In genomic region chr11:58123711-58124110, GRCm38 (mm10) we compare ENCODE assay signal across 37 mouse cellular contexts. TPM values are rescaled to one million over a fixed set of nuclear protein-coding genes. Genes with fewer than 3 reads are reported as not detected.
DNase-seq lines count a peak whose midpoint lies in the region; ATAC-seq and TF ChIP-seq lines count a peak whose summit lies in the region.
"Had no signal": no experiment of that assay in that cellular context is flagged by ENCODE, and none has a peak within 500 bp of the region (broad histone marks: within the 10 kb centered on the region; RNA-seq: fewer than 3 reads in every experiment).

No protein-coding gene starts in this region.

- 0 out of 2 replicates have a peak overlapping the region, but pooled peaks have one; percentile 23 for H3K27ac ChIP-seq in liver, embryonic 12.5 days
- no peak overlapping the region for H3K27ac ChIP-seq in liver, embryonic 11.5 days (ENCODE audit: low read depth, low read length)
- H3K27ac ChIP-seq: embryonic facial prominence, embryonic 12.5 days; forebrain, embryonic 15.5 days; gastrocnemius, adult 2 months; heart, adult 2 months; hindbrain, embryonic 12.5 days; hindbrain, postnatal 0 days; intestine, embryonic 15.5 days; left cerebral cortex, adult 2 months; limb, embryonic 12.5 days; neural tube, embryonic 12.5 days had no signal

- 76% methylated on average over 2 of the region's 2 CpGs for WGBS in liver, embryonic 12.5 days (ENCODE audit: insufficient replicate concordance)
- WGBS in liver, embryonic 11.5 days = 89% methylated on average over 2 of the region's 2 CpGs

- H3ac ChIP-seq in myocyte (ENCODE audit: control insufficient read depth, insufficient read length) = no peak overlapping the region

- peaks cover 98% of the 10 kb centered on the region for H3K36me3 ChIP-seq in liver, embryonic 12.5 days
- peaks cover 44% of the 10 kb centered on the region for H3K36me3 ChIP-seq in liver, embryonic 11.5 days (ENCODE audit: control insufficient read depth, insufficient read depth, low read length)
- H3K36me3 ChIP-seq in myocyte (ENCODE audit: control insufficient read depth, insufficient read depth) = peaks cover 34% of the 10 kb centered on the region

- DNase-seq in cerebellum, adult 11 months = no peak
- no peak for DNase-seq in liver, embryonic 11.5 days (ENCODE audit: low spot score)
- DNase-seq in cerebellum, adult 9-11 months = peak; percentile 59
- no peak for DNase-seq in kidney, postnatal 36 days
- DNase-seq in layer of hippocampus, postnatal 25 days (ENCODE audit: extremely low spot score in 1 of 2, low spot score in 1 of 2) = no peak
- DNase-seq: adrenal gland, postnatal 25 days; embryo, embryonic 11 days; gastrocnemius, adult 2 months; gastrocnemius, postnatal 36 days; heart, adult 2 months; heart, postnatal 36 days; kidney, adult 9 months; kidney, postnatal 10 days; liver, postnatal 0 days; lung, postnatal 36 days had no signal

- no peaks in the 10 kb centered on the region for H3K9me3 ChIP-seq in liver, embryonic 12.5 days (replicated peaks)
- H3K9me3 ChIP-seq in liver, embryonic 11.5 days (ENCODE audit: control insufficient read depth, low read length) = no peaks in the 10 kb centered on the region
- H3K9me3 ChIP-seq: embryonic facial prominence, embryonic 12.5 days; forebrain, embryonic 15.5 days; hindbrain, embryonic 12.5 days; intestine, embryonic 15.5 days; limb, embryonic 12.5 days; neural tube, embryonic 12.5 days had no signal

- TF ChIP-seq POLR2A in myocyte (IDR thresholded peaks at IDR 0.05; ENCODE audit: insufficient read length, low read depth) = no peak

- no peak overlapping the region for H3K4me2 ChIP-seq in liver, embryonic 12.5 days
- no peak overlapping the region for H3K4me2 ChIP-seq in liver, embryonic 11.5 days
- H3K4me2 ChIP-seq in myocyte (ENCODE audit: low read depth) = no peak overlapping the region
- H3K4me2 ChIP-seq: embryonic facial prominence, embryonic 12.5 days; forebrain, embryonic 15.5 days; hindbrain, embryonic 12.5 days; intestine, embryonic 15.5 days; limb, embryonic 12.5 days; midbrain, embryonic 11.5 days; neural tube, embryonic 12.5 days had no signal

- no peaks in the 10 kb centered on the region for H3K79me2 ChIP-seq in myocyte (ENCODE audit: control insufficient read depth, insufficient read depth)

- 0 out of 2 replicates have a peak, but pooled peaks have one; percentile 50 for ATAC-seq in cerebellum, adult (ENCODE audit: insufficient number of reproducible peaks, low FRiP score, low TSS enrichment)
- no peak for ATAC-seq in liver, embryonic 12.5 days
- ATAC-seq in liver, embryonic 11.5 days (replicated peaks; ENCODE audit: low FRiP score) = no peak
- ATAC-seq: forebrain, embryonic 15.5 days; hindbrain, postnatal 0 days; intestine, embryonic 15.5 days; liver, postnatal 0 days; midbrain, embryonic 16.5 days; Patski had no signal

- H3K4me1 ChIP-seq in liver, embryonic 12.5 days = peaks cover 22% of the 10 kb centered on the region
- no peaks in the 10 kb centered on the region; the same call in none of the 2 replicates for H3K4me1 ChIP-seq in liver, embryonic 11.5 days (replicated peaks; ENCODE audit: control insufficient read depth, insufficient read depth, low read length)
- H3K4me1 ChIP-seq: embryonic facial prominence, embryonic 12.5 days; hindbrain, embryonic 12.5 days; intestine, embryonic 15.5 days; neural tube, embryonic 12.5 days had no signal

- no peak overlapping the region for H3K9ac ChIP-seq in liver, embryonic 12.5 days
- no peak overlapping the region for H3K9ac ChIP-seq in liver, embryonic 11.5 days (ENCODE audit: low read depth, low read length)
- H3K9ac ChIP-seq: embryonic facial prominence, embryonic 12.5 days; forebrain, embryonic 15.5 days; hindbrain, embryonic 12.5 days; intestine, embryonic 15.5 days; limb, embryonic 12.5 days; liver, postnatal 0 days; neural tube, embryonic 12.5 days had no signal

- H3K27me3 ChIP-seq in liver, embryonic 12.5 days (replicated peaks) = no peaks in the 10 kb centered on the region
- H3K27me3 ChIP-seq in liver, embryonic 11.5 days (replicated peaks; ENCODE audit: control insufficient read depth, insufficient read depth, low read length) = no peaks in the 10 kb centered on the region
- no peaks in the 10 kb centered on the region for H3K27me3 ChIP-seq in myocyte (ENCODE audit: control insufficient read depth, insufficient read depth, insufficient read length)
- H3K27me3 ChIP-seq: embryonic facial prominence, embryonic 12.5 days; forebrain, embryonic 15.5 days; hindbrain, embryonic 12.5 days; intestine, embryonic 15.5 days; limb, embryonic 12.5 days; neural tube, embryonic 12.5 days; Patski had no signal

- no peak overlapping the region for H3K4me3 ChIP-seq in liver, embryonic 12.5 days
- H3K4me3 ChIP-seq in liver, embryonic 11.5 days (ENCODE audit: low read depth, low read length) = no peak overlapping the region
- H3K4me3 ChIP-seq in myocyte = no peak overlapping the region
- H3K4me3 ChIP-seq: embryonic facial prominence, embryonic 12.5 days; forebrain, embryonic 15.5 days; gastrocnemius, adult 2 months; heart, adult 2 months; hindbrain, embryonic 12.5 days; intestine, embryonic 15.5 days; left cerebral cortex, adult 2 months; limb, embryonic 12.5 days; neural tube, embryonic 12.5 days had no signal

TF ChIP-seq in myocyte, 11 proteins besides CTCF, POLR2A, EP300 and RAD21:
- TF ChIP-seq REST (IDR thresholded peaks at IDR 0.05; ENCODE audit: insufficient read depth, insufficient read length) (no peak), USF1 (IDR thresholded peaks at IDR 0.05; ENCODE audit: low read depth) (no peak), POLR2AphosphoS2 (IDR thresholded peaks at IDR 0.05; ENCODE audit: insufficient read length, low read depth) (peak; percentile 27), MAX (IDR thresholded peaks at IDR 0.05; ENCODE audit: low read depth) (no peak), CEBPB (IDR thresholded peaks at IDR 0.05; ENCODE audit: insufficient read depth, poor library complexity, severe bottlenecking) (no peak), SRF (IDR thresholded peaks at IDR 0.05; ENCODE audit: control insufficient read depth, insufficient read length, low read depth) (no peak), TCF12 (IDR thresholded peaks at IDR 0.05; ENCODE audit: insufficient read depth, poor library complexity, severe bottlenecking) (no peak), MYOG (IDR thresholded peaks at IDR 0.05; ENCODE audit: control insufficient read depth in 1 of 3, insufficient read depth in 1 of 3, insufficient read length in 2 of 3, low read depth in 2 of 3) (no peak), E2F4 (IDR thresholded peaks at IDR 0.05; ENCODE audit: insufficient read depth) (no peak)
TF ChIP-seq in myocyte: peak in this region for 1.

RNA-seq across cellular contexts. Expression of gene Cnot8, which starts 19.8 kb away (rescaled TPM):
- polyA plus RNA-seq in liver, embryonic 12.5 days (2016; fragmentation: Nextera tagmentation; extraction: Ambion mirVana) = 50.5 and 51.8 TPM in 2 replicates
- 75.7 and 77.6 TPM in 2 replicates for polyA plus RNA-seq in liver, embryonic 11.5 days (2014; fragmentation: Nextera tagmentation; extraction: Ambion mirVana)
- 51.2 TPM for polyA plus RNA-seq in myocyte (2012; fragmentation: generic; extraction: Trizol)
- 10 to 100 TPM; 52.7 to 54.5 TPM for total RNA-seq in layer of hippocampus, postnatal 25 days (2021)

RNA-seq across cellular contexts. Expression of gene Gm12248, which starts 30.8 kb away (rescaled TPM):
- polyA plus RNA-seq in liver, embryonic 12.5 days (2016; fragmentation: Nextera tagmentation; extraction: Ambion mirVana) = not detected in 2 replicates
- polyA plus RNA-seq in liver, embryonic 11.5 days (2014; fragmentation: Nextera tagmentation; extraction: Ambion mirVana) = not detected in 2 replicates
- polyA plus RNA-seq in myocyte (2012; fragmentation: generic; extraction: Trizol) = 0.19 TPM
- total RNA-seq in layer of hippocampus, postnatal 25 days (2021) = not detected
- total RNA-seq: gastrocnemius, adult 2 months; gastrocnemius, postnatal 36 days; heart, adult 2 months; heart, postnatal 36 days; hindbrain, postnatal 0 days; layer of hippocampus, postnatal 10 days; left cerebral cortex, adult 2 months; left cerebral cortex, postnatal 25 days; liver, adult 2 months; megakaryocyte, adult 5-6 weeks had no signal
- polyA plus RNA-seq: embryonic facial prominence, embryonic 12.5 days; forebrain, embryonic 15.5 days; frontal cortex, adult 2 months; heart, adult 2 months; heart, embryonic 14.5 days; hindbrain, postnatal 0 days; intestine, embryonic 15.5 days; limb, embryonic 12.5 days; liver, postnatal 0 days; lung, embryonic 16.5 days; midbrain, embryonic 11.5 days; neural tube, embryonic 12.5 days; Patski; urinary bladder, adult 2 months had no signal

RNA-seq across cellular contexts. Expression of gene Gemin5, which starts 44.6 kb away (rescaled TPM):
- polyA plus RNA-seq in liver, embryonic 12.5 days (2016; fragmentation: Nextera tagmentation; extraction: Ambion mirVana) = 25.4 and 26.0 TPM in 2 replicates
- polyA plus RNA-seq in liver, embryonic 11.5 days (2014; fragmentation: Nextera tagmentation; extraction: Ambion mirVana) = 36.6 and 41.1 TPM in 2 replicates
- polyA plus RNA-seq in myocyte (2012; fragmentation: generic; extraction: Trizol) = 18.7 TPM
- 10 to 100 TPM; 19.2 to 20.6 TPM for total RNA-seq in layer of hippocampus, postnatal 25 days (2021)

RNA-seq across cellular contexts. Expression of gene Mrpl22, which starts 47.8 kb away (rescaled TPM):
- polyA plus RNA-seq in liver, embryonic 12.5 days (2016; fragmentation: Nextera tagmentation; extraction: Ambion mirVana) = 129 and 137 TPM in 2 replicates
- 178 and 190 TPM in 2 replicates for polyA plus RNA-seq in liver, embryonic 11.5 days (2014; fragmentation: Nextera tagmentation; extraction: Ambion mirVana)
- 95.3 TPM for polyA plus RNA-seq in myocyte (2012; fragmentation: generic; extraction: Trizol)
- 10 to 100 TPM; 28.3 to 34.8 TPM for total RNA-seq in layer of hippocampus, postnatal 25 days (2021)
